Mouse (Mus musculus) T-helper 1 cell (primary cell): ENCODE measurements around the gene Cstf3.

Source experiments
- in situ Hi-C: fragments of 300-600 bp; cut with MboI, MseI; formaldehyde crosslinking; loops from one replicate; pipeline ENCODE4 v1.15.1; 2025; ENCODE audit warnings: high pct_unique_total_duplicates

Cstf3 gene

DNA sequence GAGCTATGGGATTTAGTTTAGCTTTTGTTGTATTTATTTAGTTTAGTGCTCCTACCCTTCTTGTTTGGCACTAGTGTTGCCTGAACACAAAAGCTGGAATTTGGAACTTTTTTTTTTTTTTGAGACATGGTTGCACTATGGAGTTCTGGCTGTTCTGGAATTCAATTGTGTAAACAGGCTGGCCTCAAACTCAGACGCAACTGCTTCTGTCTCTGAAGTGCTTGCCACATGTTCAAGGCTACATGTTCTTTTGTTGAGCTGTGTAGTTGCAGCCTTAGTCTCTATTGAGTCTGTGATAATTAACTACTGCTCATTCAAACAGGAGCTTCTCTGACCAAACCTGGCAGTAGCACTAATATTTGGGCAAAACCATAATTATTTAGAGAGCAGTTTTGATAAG, 13.1 kb downstream of the Cstf3 start:
- in situ Hi-C loops, result no loop called here

DNA sequence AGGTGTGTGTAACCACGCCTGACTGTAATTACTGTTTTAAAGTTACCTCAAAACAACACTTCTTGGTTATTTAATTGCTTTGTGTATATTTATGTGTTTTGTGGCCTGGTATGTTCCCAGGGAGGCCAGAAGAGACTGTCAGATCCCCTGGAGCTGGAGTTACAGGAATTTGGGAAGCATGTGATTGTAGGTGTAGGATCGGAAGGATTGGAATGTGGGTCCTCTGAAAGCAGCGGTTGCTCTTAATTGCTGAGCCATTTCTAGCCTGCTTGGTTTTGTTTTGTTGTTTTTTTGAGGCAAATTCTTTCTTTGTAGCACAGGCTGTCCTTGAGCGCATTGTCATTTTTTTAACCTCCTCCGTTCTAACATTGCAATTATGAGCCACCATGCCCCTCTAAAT, 14.4 kb downstream of the Cstf3 start:
- in situ Hi-C loops, result no loop called here

DNA sequence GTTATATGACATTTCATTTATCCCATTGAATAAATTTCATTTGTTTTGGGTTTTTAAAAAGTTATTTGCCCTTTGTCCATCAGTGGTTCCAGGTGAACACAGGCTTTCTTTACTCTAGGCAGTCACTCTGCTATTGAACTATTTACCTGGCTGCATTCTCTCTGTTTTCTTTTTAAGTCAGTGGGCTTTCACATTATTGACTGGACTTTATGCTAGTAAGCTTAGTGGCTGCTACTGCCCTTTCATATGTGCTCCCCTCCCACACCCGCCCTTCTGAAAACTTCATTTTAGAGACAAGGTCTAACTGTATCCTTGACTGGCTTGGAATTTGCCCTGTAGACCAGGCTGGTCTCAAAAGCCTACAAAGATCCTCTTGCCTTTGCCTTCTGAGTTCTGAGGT, 15.2 kb downstream of the Cstf3 start:
- in situ Hi-C loops, result no loop called here

DNA sequence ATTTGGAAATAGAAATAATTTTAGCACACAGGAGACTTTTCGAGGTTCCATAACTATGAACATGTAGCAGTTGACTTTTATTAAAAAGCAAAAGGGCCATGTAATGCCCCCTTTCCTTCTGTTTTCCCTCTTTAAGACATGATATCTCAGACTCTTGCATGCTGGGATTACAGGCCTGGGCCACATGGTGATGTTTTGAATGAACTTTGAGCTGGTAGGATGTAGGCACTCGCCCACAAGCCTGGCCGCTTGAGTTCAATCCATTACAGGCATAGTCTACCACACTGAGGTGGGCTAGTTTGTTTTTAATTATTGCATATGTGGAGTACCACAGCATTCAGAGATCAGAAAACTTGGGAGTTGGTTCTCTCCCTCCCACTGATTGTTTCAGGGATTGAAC, 24.5 kb downstream of the Cstf3 start:
- in situ Hi-C loops, result no loop called here

DNA sequence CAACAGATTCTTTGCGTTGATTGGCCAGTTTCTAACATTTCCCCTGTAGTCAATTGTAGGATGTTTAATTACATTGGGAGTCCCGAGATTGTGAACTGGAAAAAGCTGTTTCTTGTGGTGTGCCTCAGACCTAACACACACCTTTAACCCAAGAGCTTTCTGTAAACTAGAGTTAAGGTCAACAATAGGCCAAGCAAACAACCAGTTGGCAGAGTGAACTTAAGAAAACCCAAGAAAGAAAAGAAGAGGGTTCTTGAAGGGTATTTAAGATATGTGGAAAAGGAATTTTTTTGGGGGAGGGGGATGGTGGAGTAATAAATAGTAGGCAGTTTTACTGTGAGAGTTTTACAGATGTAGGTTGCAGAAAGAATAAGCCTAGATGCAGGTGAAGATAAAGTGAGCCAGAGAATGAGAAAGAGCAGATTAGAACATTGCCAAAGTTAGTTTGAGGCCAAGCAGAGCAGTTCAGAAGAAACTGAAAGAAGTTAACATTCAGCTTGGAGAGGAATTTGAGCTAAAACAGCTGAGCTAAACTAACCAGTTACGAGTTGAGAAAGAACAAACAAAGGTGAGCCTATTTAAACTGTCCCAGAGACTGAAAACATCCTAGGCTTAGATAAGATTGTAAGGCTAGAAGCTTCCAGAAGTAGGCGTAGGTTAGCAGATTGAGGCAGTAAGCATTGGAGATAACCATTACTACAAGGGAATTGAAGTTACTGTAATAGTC, 25.8 kb downstream of the Cstf3 start:
- in situ Hi-C loops, result no loop called here

DNA sequence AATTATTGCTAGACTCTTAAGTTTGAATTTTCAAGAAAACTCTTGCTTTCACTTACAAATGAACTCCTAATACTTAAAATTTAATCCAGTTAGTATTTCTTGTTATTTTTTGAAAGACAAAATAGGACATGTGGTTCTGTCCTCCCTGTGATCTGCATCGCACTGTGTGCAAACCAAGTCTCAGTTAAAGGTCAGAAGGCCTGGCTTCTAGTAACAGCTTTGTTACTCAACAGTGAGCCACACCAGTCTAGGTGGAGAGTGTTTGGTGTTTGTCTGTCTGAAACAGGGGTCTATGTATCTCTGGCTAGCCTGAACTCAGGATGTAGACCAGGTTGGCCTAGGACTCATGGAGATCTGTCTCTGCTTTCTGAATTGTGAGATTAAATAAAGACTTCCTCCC, 68.3 kb downstream of the Cstf3 start:
- in situ Hi-C loops, result no loop called here

DNA sequence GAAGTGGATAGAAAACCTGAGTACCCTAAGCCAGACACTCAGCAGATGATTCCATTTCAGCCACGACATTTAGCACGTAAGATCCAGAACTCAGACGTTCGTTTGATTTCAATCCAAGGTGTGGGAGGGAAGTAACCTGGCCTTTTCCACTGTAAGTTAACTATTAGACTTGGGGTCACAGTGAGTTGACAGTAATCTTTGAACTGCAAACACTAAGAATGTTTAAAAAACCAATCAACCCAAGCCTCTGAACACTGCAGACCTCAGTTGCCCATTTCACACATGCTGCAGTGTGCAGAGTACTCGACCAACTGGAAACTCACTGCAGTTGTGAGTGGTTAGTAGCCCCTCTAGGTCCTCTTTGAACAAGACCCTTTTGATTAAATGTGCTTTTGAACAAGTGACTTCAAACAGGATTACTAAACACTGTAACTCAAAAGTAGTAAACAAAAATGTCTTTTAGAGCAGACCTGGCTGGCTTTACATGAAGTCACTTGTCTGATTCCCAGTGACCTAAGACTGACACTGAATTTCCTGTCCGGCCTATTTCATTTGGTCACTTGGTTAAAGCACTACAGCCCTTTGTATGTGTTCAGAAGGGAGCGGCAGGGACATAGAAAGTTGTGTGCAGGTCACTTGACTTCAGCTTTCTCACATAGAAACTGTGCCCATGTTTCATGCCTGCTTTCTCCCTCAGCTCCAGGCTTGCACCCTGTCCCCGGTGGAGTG, 73.2 kb downstream of the Cstf3 start:
- in situ Hi-C loops, result no loop called here

DNA sequence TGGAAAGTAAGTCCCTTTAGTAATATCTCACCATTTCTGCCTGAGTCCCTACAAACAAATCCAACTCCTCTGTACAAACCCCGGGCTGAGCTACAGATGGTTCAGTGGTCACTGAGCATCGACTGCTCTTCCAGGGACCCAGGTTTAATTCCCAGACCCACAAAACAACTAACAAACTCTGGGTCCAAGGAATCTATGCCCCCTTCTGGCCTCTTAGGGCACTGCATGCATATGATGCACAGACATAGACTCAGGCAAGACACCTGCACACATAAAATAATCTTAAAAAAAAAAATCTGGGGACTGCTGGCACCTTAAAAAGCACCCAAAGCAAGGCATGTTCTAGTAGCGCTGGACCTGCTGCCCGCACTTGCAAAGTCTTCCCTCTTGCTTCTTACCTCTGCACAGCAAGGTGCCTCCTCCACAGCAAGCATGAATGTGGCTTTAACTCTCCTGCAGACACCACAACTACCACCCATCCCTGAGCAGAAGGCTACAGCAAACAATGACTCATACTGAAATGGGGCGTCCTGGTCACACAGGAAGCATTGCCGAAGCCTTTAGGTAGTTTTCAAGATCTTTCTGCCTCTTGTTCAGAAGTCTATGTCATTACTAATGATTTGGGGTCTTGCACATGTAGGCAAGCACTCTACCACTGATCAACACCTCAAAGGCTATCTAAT, 78.9 kb downstream of the Cstf3 start:
- in situ Hi-C loops, result no loop called here

DNA sequence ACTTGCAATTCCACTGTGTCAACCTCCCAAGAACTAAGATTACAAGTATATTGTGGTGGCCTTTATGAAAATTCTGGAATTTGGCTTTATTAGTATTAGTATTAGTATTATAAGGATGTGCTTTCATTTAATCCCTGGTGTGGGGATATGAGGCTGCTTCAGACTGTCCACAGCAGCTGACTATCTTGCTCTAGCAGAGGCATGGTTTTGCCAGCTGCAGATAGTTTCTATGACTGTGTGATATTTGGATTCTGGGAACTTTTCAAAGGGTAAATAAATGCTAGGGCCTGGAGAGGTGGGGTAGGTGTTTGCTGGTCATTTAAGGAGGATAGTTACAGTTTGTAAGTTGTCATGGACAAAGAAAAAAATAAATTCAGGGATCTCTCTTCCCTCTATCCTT, 81.4 kb downstream of the Cstf3 start:
- in situ Hi-C loops, result no loop called here

DNA sequence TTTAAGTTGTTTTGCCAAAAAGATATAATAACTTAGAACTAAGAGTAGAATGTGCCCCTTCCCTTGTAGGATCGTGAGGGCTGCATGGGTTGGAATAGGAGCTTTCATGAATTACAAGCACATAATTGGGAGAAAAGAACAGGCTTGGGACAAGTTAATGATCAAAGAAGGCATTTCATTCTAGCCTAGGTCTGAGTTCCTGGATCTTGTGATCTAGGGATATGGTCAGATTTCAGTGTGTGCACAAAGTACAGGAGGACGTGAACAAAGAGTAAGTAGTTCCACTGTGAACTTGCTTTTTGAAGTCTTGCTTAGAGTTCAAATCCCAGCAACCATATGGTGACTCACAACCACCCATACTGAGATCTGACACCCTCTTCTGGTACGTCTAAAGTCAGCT, 87.0 kb downstream of the Cstf3 start:
- in situ Hi-C loops, result no loop called here

DNA sequence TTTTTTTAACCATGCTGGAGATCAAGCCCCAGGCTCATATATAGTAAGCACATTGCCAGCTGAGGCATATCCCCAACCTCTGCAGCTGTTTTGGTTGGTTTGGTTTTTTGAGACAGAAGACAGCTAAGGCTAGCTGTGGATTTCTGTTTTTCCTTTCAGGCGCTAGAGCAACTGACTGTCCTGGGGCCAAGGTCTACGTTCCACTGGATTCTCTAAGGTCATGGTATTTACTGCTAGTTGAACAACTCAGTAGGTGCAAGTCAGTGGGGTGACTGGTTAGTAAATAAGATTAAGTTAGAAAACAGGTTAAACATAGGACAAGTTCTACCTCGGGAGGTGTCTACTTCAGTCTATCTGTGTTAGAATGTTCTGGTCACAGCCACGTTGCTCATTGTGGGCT, 94.4 kb downstream of the Cstf3 start:
- in situ Hi-C loops, result loop anchor here (5.0 kb wide), 1 partner anchor 68 kb away; no protein-coding TSS in a partner anchor

DNA sequence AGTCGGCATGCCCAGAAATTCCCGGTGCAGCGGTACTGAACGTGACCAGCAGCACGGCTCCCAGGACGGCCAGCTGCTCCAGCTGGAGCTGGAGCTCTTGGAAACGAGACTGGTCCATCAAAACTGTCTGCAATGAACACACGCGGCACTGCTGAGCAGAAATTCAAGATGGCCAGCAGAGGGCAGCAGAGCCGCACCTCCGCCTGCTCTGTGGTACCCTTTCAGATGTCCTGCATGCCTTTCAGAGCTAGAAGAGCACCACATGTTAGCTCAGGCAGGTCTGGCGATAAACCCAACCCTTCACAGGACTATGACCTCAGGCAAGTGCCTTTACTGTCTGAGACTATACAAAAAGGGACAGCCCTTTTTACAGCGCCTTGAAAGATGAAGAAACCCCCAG, 95.1 kb downstream of the Cstf3 start:
- in situ Hi-C loops, result no loop called here

DNA sequence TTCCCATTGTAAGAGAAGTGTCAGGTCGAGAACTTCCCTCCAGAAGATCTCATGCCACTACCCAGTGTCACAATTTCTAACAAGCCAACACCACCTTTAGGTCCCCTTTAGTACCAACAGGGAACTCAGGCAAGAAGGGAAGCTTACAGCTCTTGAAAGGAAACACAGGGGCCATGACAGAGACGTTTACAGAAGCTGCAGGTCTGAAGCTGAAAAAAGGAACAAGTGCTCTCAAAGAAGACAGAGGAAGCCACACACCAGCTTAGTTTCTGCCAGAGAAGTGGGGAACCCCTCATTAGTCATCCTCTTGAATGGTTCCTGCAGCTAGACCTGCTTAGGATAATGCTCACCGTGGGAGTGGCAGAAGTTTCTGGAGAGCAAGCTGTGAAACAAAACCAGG, 96.9 kb downstream of the Cstf3 start:
- in situ Hi-C loops, result no loop called here

DNA sequence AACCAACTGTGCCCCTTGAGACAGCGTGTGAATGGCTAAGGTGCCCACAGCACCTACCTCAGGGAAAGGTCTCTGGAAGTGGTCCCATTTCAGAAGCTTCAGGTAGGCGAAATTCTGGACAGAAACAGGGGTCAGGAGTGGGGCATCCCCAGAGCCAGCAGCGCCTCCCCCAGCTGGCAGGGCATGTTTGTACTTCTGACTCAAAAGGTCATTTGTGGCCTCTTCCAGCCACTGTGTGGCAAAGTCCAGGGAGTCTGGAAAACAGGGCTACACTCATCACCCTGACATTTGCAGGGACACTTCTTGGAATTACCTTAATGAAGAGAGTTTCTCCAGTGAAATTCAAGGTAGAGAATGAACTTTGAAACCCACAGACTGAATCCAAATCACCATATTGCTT, 98.0 kb downstream of the Cstf3 start:
- in situ Hi-C loops, result no loop called here

DNA sequence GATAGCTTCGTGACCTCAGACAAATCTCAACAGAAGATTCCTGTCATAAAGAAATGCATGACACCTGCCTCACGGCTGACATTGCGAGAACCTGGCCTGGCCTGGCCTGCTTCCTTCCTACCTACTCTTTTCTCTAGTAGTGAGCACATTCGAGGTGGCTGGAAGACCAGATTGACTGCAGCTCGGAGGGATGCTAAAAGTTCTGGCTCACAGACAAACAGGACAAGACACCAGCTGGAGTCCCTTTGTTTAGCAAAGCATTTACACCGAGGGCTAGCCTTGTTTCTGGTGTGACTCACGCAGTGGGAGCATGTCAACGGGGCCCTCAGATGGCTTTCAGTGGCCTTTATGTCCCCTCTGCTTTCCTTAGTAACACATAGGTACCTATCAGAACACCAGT, 98.4 kb downstream of the Cstf3 start:
- in situ Hi-C loops, result no loop called here

DNA sequence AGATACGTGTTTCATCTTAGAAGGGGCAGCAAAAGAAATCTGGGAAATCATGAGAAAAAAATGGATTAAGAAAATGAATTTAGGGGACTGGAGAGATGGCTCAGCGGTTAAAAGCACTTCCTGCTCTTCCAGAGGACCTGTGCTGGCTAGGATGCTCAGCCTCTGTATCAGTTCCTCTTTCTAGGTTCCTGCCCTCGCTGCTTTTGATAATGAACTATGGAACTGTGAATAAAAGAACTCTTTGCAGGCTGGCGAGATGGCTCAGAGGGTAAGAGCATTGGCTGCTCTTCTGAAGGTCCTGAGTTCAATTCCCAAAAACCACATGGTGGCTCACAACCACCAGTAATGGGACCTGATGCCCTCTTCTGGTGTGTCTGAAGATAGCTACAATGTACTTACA, 100.4 kb downstream of the Cstf3 start:
- in situ Hi-C loops, result no loop called here

DNA sequence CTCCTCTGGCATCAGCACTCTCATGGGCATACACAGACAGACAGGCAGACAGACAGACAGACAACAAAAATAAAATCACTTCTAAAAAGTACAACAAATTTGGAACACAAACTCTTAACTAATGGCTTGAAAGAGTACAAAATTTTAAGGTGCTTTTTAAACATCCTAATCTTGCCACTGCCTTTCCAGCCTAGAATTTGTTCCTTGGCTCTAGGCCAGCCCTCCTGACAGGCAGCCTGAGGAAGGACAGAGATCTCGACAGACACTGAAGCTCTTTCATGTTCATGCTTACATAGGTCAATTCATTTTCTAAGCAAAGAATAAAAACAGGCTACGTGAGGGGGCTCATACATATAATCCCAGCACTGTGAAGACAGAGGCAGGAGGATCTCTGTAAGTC, 102.2 kb downstream of the Cstf3 start:
- in situ Hi-C loops, result no loop called here

DNA sequence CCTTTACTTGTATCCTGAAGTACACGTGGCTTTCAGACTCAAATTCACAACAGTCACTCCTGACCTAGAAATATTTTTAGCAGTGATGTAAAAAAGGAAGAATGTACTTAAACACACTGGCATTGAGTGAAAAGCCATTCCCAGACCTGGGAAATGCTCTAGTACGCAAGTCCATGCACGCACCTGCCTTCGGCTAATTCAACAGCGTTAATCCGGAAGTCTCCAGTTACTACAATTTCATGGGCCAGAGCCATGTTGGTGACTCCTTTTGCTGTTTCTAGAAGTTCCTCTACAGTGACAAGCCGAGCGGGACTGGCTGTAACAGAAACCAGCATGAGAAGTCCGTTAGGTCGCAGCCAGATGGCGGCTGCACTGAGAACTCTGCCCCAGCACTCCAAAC, 109.3 kb downstream of the Cstf3 start:
- in situ Hi-C loops, result no loop called here

DNA sequence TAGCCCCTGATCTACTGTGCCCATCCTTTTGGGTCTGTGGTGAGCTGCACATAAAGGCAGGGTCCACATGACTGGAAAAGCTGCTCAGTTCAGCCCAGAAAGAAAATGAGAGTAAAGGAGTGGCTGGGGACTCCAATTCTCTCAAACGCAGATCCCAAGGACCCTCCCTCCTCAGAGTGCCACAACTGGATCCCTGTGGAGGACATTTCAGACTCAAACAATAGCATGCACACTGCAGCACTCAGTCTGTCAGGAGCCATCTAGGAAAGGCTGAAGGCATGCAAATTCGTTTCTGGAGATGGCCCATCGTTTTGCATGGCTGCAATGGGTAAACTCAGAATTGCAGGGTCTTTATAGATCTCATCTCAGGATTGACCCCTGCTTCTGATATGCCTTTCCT, 112.8 kb downstream of the Cstf3 start:
- in situ Hi-C loops, result no loop called here

DNA sequence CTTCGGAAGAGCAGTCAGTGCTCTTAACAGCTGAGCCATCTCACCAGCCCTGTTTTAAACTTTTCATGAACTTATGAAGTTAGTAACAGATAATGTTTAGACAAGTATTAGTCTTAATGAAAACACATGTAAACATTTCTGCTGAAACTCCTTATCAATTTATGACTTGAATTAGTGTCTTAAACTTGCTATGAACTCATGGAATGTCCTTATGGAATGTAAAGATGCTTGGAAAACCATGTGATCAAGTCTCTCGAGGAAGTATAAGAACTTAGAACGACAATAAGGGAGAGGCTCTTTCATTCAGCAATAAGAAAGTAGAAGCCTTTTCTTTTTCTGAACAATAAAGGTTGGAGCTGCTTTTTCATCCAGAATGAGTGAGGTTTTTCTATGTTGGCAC, 114.0 kb downstream of the Cstf3 start:
- in situ Hi-C loops, result no loop called here

DNA sequence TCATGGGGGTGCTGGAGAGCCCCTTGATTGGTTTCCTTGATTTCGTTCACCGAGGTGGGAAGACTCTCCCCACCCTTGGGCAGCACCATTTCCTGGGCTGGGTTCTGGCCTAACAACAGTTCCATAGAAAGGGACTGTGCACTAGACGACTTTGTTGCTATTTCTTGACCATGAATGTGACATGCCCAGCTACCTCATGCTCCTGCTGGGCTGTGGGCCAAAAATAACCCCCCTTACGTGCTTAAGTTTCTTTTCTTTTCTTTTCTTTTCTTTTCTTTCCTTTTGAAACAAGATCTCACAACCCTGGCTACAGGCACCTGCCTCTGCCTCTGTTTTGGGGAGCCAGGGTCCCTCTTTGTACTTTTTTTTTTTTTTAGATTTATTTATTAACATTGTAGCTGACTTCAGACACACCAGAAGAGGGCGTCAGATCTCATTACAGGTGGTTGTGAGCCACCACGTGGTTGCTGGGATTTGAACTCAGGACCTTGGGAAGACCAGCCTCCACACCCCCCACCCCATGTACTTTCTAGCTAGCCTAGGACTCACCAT, 119.5 kb downstream of the Cstf3 start:
- in situ Hi-C loops, result no loop called here

DNA sequence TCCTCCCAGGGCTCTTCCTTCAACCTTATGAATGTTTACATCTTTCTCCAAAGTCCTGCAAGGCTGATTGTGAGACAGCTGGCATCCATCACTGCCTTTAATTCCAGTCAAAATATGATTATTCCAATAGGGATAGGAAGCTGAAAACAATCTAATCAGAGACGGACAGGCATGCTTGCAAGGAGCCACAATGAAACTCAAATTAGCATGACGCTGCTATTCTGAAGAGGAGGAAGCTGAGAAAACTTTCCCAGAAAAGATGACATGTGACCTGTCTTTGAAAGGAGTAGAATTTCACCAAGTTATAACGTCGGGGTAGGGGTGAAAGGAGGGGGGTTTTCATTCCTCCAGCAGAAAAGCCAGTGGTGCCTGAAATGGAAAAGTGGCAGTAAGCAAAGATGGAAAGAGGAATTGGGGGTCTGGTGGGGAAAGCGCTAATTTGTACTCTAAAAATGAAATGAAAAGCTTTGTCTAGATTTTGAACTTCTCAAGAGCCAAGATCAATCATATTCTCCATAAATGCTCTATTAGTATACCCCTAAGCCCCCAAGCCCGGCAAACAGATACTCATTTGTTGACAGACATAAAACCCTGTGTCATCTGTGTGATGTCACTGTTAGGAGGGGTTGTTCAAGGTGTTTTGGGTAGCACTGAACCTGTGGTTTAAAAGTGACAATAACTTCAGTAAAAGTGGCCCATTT, 120.5 kb downstream of the Cstf3 start:
- in situ Hi-C loops, result no loop called here
